Mouse (Mus musculus): ENCODE measurements around the gene Gpc5.
"Not testable (repeated sequence)": the region's sequence is repeated elsewhere in the genome, so short reads cannot be mapped to it uniquely, and the experiment has no call there.

Gene Gpc5

GRCm38 (mm10) chr14:115092081-115092480 lies at the start of gene Gpc5:
Gene Gpc5 (plus strand): TSS chr14:115092215.
- DNase-seq (ENCODE audit: low read depth in 2 of 2, low spot score in 2 of 2), result peak; percentile 63 to 72

GRCm38 (mm10) chr14:115042660-115043059 lies 49.4 kb upstream of the Gpc5 start:
- DNase-seq (ENCODE audit: low read depth in 2 of 2, low spot score in 2 of 2), result no peak

- DNase-seq (ENCODE audit: low read depth in 2 of 2, low spot score in 2 of 2), result no peak
These were observed 48.0 kb upstream of the Gpc5 start for GRCm38 (mm10) chr14:115044016-115044415.

GRCm38 (mm10) chr14:115045712-115046111 lies 46.3 kb upstream of the Gpc5 start:
- no peak for DNase-seq (ENCODE audit: low read depth in 2 of 2, low spot score in 2 of 2)

- DNase-seq (ENCODE audit: low read depth in 2 of 2, low spot score in 2 of 2), result no peak
These were observed 44.7 kb upstream of the Gpc5 start for GRCm38 (mm10) chr14:115047316-115047715.

- no peak for DNase-seq (ENCODE audit: low read depth in 2 of 2, low spot score in 2 of 2)
These were observed 43.8 kb upstream of the Gpc5 start for GRCm38 (mm10) chr14:115047990-115048862.

GRCm38 (mm10) chr14:115048863-115049566 lies 43.0 kb upstream of the Gpc5 start:
- no peak for DNase-seq (ENCODE audit: low read depth in 2 of 2, low spot score in 2 of 2)

- DNase-seq (ENCODE audit: low read depth in 2 of 2, low spot score in 2 of 2), result no peak
These were observed 42.2 kb upstream of the Gpc5 start for GRCm38 (mm10) chr14:115049831-115050230.

GRCm38 (mm10) chr14:115051106-115051760 lies 40.8 kb upstream of the Gpc5 start:
- no peak for DNase-seq (ENCODE audit: low read depth in 2 of 2, low spot score in 2 of 2)

GRCm38 (mm10) chr14:115052371-115052770 lies 39.6 kb upstream of the Gpc5 start:
- no peak for DNase-seq (ENCODE audit: low read depth in 2 of 2, low spot score in 2 of 2)

GRCm38 (mm10) chr14:115054252-115054651 lies 37.8 kb upstream of the Gpc5 start:
- no peak for DNase-seq (ENCODE audit: low read depth in 2 of 2, low spot score in 2 of 2)

- no peak for DNase-seq (ENCODE audit: low read depth in 2 of 2, low spot score in 2 of 2)
These were observed 34.5 kb upstream of the Gpc5 start for GRCm38 (mm10) chr14:115057524-115057923.

GRCm38 (mm10) chr14:115066164-115066563 lies 25.9 kb upstream of the Gpc5 start:
- not testable (repeated sequence) for DNase-seq (ENCODE audit: low read depth in 2 of 2, low spot score in 2 of 2)

GRCm38 (mm10) chr14:115070534-115070933 lies 21.5 kb upstream of the Gpc5 start:
- no peak for DNase-seq (ENCODE audit: low read depth in 2 of 2, low spot score in 2 of 2)

GRCm38 (mm10) chr14:115077340-115077739 lies 14.7 kb upstream of the Gpc5 start:
- DNase-seq (ENCODE audit: low read depth in 2 of 2, low spot score in 2 of 2), result no peak

- no peak for DNase-seq (ENCODE audit: low read depth in 2 of 2, low spot score in 2 of 2)
These were observed 14.0 kb upstream of the Gpc5 start for GRCm38 (mm10) chr14:115078064-115078463.

GRCm38 (mm10) chr14:115081728-115082502 lies 10.1 kb upstream of the Gpc5 start:
- DNase-seq (ENCODE audit: low read depth in 2 of 2, low spot score in 2 of 2), result no peak

- no peak for DNase-seq (ENCODE audit: low read depth in 2 of 2, low spot score in 2 of 2)
These were observed 1.5 kb upstream of the Gpc5 start for GRCm38 (mm10) chr14:115090516-115090915.

GRCm38 (mm10) chr14:115092510-115092909 lies 495 bp downstream of the Gpc5 start:
- no peak for DNase-seq (ENCODE audit: low read depth in 2 of 2, low spot score in 2 of 2)

GRCm38 (mm10) chr14:115092952-115093351 lies 937 bp downstream of the Gpc5 start:
- no peak for DNase-seq (ENCODE audit: low read depth in 2 of 2, low spot score in 2 of 2)
